Mouse (Mus musculus) limb, embryonic 11.5 days (tissue): ENCODE measurements around the gene Olfr251. TPM values are rescaled to one million over a fixed set of nuclear protein-coding genes. Genes with fewer than 3 reads are reported as not detected.
"Not testable (repeated sequence)": the region's sequence is repeated elsewhere in the genome, so short reads cannot be mapped to it uniquely, and the experiment has no call there.

Experiments used
- ATAC-seq: fragments of 200-750 bp; cut with Nextera tagmentation; 2 replicates; pipeline ENCODE4 v1.8.0; 2017; ENCODE audit warnings: low read depth; ENCODE audit not compliant: insufficient number of reproducible peaks, low FRiP score, low TSS enrichment
- DNase-seq: peaks from one replicate; pipeline ENCODE4 v3.0.0-alpha.2; 2015; ENCODE audit warnings: low spot score
- H3K27ac ChIP-seq: fragments of 300-500 bp; sonication (generic); replicated peaks from 2 replicates; pipeline ENCODE4 v1.5.1; 2014; ENCODE audit warnings: low read depth, mild to moderate bottlenecking, low read length
- H3K27me3 ChIP-seq: fragments of 300-500 bp; sonication (generic); 2 replicates; pipeline ENCODE4 v1.6.1; 2014; ENCODE audit warnings: mild to moderate bottlenecking, low read length, mixed read lengths; ENCODE audit not compliant: control insufficient read depth, insufficient read depth
- H3K36me3 ChIP-seq: fragments of 300-500 bp; sonication (generic); 2 replicates; pipeline ENCODE4 v1.6.1; 2014; ENCODE audit warnings: mild to moderate bottlenecking, low read length, moderate library complexity, mixed read lengths; ENCODE audit not compliant: control insufficient read depth, insufficient read depth
- H3K4me1 ChIP-seq: fragments of 300-500 bp; sonication (generic); 2 replicates; pipeline ENCODE4 v1.6.1; 2014; ENCODE audit warnings: low read length, mixed read lengths; ENCODE audit not compliant: control insufficient read depth, insufficient read depth
- H3K4me2 ChIP-seq: fragments of 300-500 bp; sonication (generic); 2 replicates; pipeline ENCODE4 v1.6.1; 2014; ENCODE audit warnings: low read depth, mild to moderate bottlenecking, moderate library complexity; ENCODE audit not compliant: severe bottlenecking
- H3K4me3 ChIP-seq: fragments of 300-500 bp; sonication (generic); 2 replicates; pipeline ENCODE4 v1.5.1; 2014; ENCODE audit warnings: low read depth, low read length
- H3K9ac ChIP-seq: fragments of 300-500 bp; sonication (generic); 2 replicates; pipeline ENCODE4 v1.6.1; 2014; ENCODE audit warnings: mild to moderate bottlenecking, low read length
- H3K9me3 ChIP-seq: fragments of 300-500 bp; sonication (generic); 2 replicates; pipeline ENCODE4 v1.6.1; 2016; ENCODE audit warnings: low read length; ENCODE audit not compliant: control insufficient read depth
- WGBS: fragments of 180-500 bp; shearing (Covaris S2); extraction: QIAGEN DNeasy Blood & Tissue Kit; methylation state at CpG from one replicate; pipeline ENCODE4 v1.1.7; 2014; 5-methylcytosine and 5-hydroxymethylcytosine counted together
- polyA plus RNA-seq: library from polyadenylated mRNA; unstranded; fragments of >200 nt; fragmentation: Nextera tagmentation; extraction: Ambion mirVana; gene quantifications from 2 replicates; pipeline ENCODE4 v1.2.1, GENCODE M21; 2014

Olfr251 gene
- not detected in 2 replicates for polyA plus RNA-seq

DNA sequence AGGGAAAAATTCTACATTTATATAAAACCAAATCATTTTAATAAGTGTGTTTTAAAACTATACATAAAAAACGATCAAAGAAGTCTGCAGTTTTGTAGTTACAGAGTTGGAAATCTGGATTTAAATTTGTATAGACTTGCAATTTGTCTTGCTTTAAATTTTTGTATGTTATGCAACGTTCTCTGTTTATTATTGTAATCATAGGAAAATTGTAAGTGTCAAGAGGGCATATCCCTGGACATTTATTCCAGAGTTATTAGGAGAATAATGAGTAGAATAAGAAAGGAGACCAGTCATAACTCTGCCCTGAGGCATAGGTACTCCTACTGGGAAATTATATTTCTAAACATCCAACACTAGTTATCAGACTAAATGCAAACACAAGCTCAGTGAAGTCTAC, at the start of gene Olfr251:
Gene Olfr251, plus strand, starts transcription at position 301 of the 400 bp plus-strand sequence.
- no peaks in the 10 kb centered on the region for H3K4me1 ChIP-seq
- WGBS: 66% methylated on average over 2 of the region's 2 CpGs
- no peak within 1 kb of the TSS for H3K27ac ChIP-seq
- DNase-seq (no peak), ATAC-seq (no peak)
- H3K9me3 ChIP-seq: no peaks in the 10 kb centered on the region
- no peaks in the 10 kb centered on the region for H3K36me3 ChIP-seq
- no peak within 1 kb of the TSS for H3K4me2 ChIP-seq
- H3K9ac ChIP-seq: no peak within 1 kb of the TSS
- H3K27me3 ChIP-seq: no peaks in the 10 kb centered on the region
- no peak within 1 kb of the TSS for H3K4me3 ChIP-seq

DNA sequence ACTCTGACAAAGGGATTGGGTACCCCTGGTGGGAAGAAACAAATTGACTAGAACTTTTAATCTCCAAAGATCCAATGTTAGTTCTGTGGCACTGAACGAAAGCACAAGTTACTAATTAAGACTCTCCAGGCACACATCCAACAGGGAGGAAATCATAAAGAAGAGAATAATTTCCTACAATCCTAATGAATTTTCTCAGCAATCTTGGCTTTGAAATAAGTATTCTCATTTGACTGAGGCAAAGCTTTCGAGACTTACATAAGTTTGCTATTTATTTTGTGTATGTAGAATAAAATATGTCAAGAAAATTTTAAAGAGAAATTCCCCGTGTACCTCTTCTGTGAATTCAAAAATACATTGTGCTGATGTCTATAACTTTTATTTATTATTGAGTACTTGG, 48.1 kb upstream of the Olfr251 start, which contains the start of gene Olfr25:
Gene Olfr25, plus strand, starts transcription at position 301 of the 400 bp plus-strand sequence.
- H3K4me1 ChIP-seq: no peaks in the 10 kb centered on the region
- ATAC-seq (no peak), DNase-seq (no peak)
- H3K4me2 ChIP-seq: no peak within 1 kb of the TSS
- H3K27me3 ChIP-seq: no peaks in the 10 kb centered on the region
- no peak within 1 kb of the TSS for H3K27ac ChIP-seq
- 80% methylated on average over 3 of the region's 3 CpGs for WGBS
- no peak within 1 kb of the TSS for H3K4me3 ChIP-seq
- no peaks in the 10 kb centered on the region for H3K36me3 ChIP-seq
- H3K9ac ChIP-seq: no peak within 1 kb of the TSS
- H3K9me3 ChIP-seq: no peaks in the 10 kb centered on the region

DNA sequence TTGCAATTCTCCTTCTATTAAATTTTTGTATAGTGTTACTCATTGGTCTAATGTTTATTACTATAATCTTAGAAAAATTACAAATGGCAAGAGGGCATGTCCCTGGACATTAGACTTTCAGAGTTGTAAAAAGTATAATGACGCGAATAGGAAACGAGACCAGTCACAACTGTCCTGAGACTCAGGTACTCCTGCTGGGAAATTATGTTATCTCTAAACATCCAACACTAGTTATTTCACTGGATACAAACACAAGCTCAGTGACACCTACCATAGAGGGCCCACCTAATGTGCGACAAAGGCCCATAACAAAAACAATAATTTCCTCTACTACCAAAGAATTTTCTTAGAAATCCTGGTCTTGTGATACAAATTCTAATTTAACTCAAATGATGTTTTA, 28.8 kb upstream of the Olfr251 start, which contains the start of gene Olfr898:
Gene Olfr898, plus strand, starts transcription at position 301 of the 400 bp plus-strand sequence.
- Histone ChIP-seq H3K4me1 (no peaks in the 10 kb centered on the region), H3K4me3 (no peak within 1 kb of the TSS), H3K9ac (no peak within 1 kb of the TSS), H3K36me3 (no peaks in the 10 kb centered on the region), H3K9me3 (no peaks in the 10 kb centered on the region), H3K27ac (no peak within 1 kb of the TSS), H3K4me2 (no peak within 1 kb of the TSS), H3K27me3 (no peaks in the 10 kb centered on the region)
- ATAC-seq (no peak), DNase-seq (no peak)
- WGBS: 88% methylated on average over 4 of the region's 4 CpGs

DNA sequence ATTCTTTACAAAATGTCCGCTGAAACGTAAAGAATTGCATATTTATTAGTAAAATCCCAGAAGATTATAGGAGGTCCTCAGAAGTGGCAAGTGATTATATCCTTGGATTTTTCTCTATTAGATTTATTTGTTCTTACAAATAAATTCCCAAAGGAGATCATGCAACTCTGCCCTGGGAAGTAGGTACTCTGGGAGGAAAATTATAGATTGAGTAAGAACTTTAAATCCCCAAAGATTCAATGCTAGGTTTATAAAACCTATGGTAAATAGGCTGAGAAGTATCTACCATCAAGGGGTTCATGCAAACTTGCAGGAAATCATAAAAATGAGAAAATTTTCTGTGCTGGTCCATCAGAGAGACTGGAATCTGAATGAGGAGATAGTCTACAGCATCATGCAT, 10.3 kb upstream of the Olfr251 start, which contains the start of gene Olfr250:
Gene Olfr250, plus strand, starts transcription at position 301 of the 400 bp plus-strand sequence.
- no peak within 1 kb of the TSS for H3K4me3 ChIP-seq
- H3K9ac ChIP-seq: no peak within 1 kb of the TSS
- no peaks in the 10 kb centered on the region for H3K4me1 ChIP-seq
- H3K36me3 ChIP-seq: no peaks in the 10 kb centered on the region
- ATAC-seq (no peak), DNase-seq (no peak)
- no peak within 1 kb of the TSS for H3K4me2 ChIP-seq
- H3K27me3 ChIP-seq: no peaks in the 10 kb centered on the region
- no peak within 1 kb of the TSS for H3K27ac ChIP-seq
- 90% methylated on average over 2 of the region's 2 CpGs for WGBS
- no peaks in the 10 kb centered on the region for H3K9me3 ChIP-seq

DNA sequence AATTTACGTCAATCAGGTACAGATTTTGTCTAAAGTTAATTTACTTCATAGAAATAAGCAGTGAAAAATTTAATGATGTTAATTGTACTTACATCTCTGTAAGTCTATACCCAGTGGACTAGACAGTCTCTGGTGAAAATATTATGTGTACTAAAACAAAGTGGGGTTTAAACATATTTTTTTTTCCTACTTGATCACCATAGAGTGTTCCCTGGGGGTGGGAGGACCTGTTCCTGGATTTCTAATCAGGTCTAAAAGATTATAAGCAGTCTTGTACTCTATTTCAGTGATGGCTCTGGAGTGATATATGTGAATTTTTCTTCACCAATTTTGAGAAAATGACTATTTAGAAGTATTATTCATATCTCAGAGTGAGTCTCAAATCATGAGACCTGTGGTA, 24.5 kb downstream of the Olfr251 start, which contains the start of gene Olfr147:
Gene Olfr147, plus strand, starts transcription at position 301 of the 400 bp plus-strand sequence.
- DNase-seq (no peak), ATAC-seq (no peak)
- no peak within 1 kb of the TSS for H3K4me3 ChIP-seq
- H3K27ac ChIP-seq: no peak within 1 kb of the TSS
- no peaks in the 10 kb centered on the region for H3K27me3 ChIP-seq
- H3K9ac ChIP-seq: no peak within 1 kb of the TSS
- H3K4me1 ChIP-seq: no peaks in the 10 kb centered on the region
- H3K4me2 ChIP-seq: no peak within 1 kb of the TSS
- no peaks in the 10 kb centered on the region for H3K36me3 ChIP-seq
- WGBS: 94% methylated on average over 1 of the region's 1 CpGs
- no peaks in the 10 kb centered on the region for H3K9me3 ChIP-seq

DNA sequence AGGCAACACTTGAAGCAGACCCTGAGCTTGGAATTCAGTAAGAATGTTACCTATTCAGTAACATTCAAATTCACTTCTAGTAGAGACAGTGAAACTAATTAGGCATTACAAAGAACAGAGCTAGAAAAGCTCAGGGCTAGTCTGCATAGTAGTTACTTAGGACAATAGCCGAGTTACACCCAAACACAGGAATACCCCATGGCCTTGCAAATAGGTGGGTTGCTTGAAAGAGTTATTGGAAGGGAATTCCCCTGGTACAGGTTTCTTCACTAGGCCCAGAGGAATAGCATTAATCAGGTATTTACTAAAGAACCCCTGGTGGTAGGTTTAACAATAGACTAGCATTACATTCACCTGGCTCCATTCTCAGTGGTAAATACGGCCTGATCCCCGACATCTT, 30.6 kb downstream of the Olfr251 start:
- not testable (repeated sequence) for H3K9ac ChIP-seq, H3K4me2 ChIP-seq, H3K27me3 ChIP-seq, DNase-seq, H3K4me3 ChIP-seq, ATAC-seq, H3K9me3 ChIP-seq, H3K27ac ChIP-seq, H3K36me3 ChIP-seq, H3K4me1 ChIP-seq
- 92% methylated on average over 3 of the region's 3 CpGs for WGBS

DNA sequence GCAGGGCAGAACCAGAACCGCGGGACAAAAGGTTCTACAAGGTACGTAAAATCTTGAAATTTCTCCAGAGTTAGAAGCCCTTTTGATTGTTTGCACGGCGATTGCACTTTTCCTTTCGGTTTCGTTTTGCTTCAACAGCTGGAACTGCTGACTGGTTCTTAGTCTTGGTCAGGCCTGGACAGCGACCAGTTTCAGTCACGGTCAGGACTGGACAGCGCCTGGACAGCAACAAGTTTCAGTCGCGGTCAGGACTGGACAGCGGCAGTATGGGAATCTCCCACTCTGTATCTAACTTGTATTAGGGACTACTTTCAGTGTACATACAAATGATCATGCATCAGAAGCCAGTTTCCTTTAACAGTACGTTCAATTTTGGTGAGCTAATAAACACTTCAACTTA, 36.6 kb downstream of the Olfr251 start:
- H3K27ac ChIP-seq, H3K4me2 ChIP-seq, H3K27me3 ChIP-seq, H3K36me3 ChIP-seq, H3K4me1 ChIP-seq, H3K4me3 ChIP-seq, H3K9me3 ChIP-seq, ATAC-seq, H3K9ac ChIP-seq: not testable (repeated sequence)
- peak; percentile 63 for DNase-seq
- WGBS: 93% methylated on average over 14 of the region's 14 CpGs

DNA sequence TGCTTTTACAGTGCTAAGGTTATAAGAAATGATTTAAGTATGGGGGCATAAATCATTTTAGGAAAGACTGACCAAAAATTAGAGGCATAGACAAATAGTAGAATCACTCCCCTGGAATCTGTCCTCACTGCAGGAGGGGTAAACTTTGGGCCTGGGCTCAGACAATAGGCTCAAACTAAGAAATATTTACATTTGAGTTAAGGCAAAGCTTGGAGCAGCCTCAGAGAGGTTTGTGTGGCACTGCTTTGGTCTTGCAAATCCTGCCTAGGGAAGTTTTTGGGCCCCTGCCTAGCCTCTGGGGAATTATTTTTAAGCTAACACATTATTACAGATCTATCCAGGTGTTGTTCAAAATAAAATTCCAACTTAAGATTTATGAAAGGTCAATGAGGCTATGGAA, 46.9 kb downstream of the Olfr251 start:
- H3K36me3 ChIP-seq: no peaks in the 10 kb centered on the region
- no peak overlapping the region for H3K9ac ChIP-seq
- H3K27ac ChIP-seq: no peak overlapping the region
- H3K4me3 ChIP-seq: no peak overlapping the region
- no peaks in the 10 kb centered on the region for H3K9me3 ChIP-seq
- no peak overlapping the region for H3K4me2 ChIP-seq
- H3K4me1 ChIP-seq: no peaks in the 10 kb centered on the region
- no peaks in the 10 kb centered on the region for H3K27me3 ChIP-seq
- DNase-seq: no peak
- ATAC-seq: no peak

DNA sequence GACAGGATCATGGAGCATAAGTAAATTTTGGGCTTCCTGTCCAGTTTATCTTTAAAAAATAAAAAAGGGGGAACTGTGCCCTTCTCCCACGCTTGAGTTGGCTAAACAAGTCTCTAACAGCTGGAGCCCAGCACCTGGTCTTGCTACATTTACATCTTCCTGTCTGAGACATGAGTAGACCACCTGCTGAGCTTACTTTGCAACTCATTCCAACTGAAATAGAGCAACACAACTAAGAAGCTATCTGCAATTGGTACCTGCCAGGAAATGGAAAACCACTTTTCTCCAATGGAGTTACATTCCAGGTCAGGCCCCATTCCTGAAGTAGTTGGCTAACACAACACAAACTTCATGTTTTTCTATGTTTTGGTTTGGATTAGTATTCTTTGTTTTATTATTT, 50.1 kb downstream of the Olfr251 start:
- 59% methylated on average over 1 of the region's 1 CpGs for WGBS
- Histone ChIP-seq H3K4me3 (no peak overlapping the region), H3K9me3 (no peaks in the 10 kb centered on the region), H3K9ac (no peak overlapping the region), H3K27me3 (no peaks in the 10 kb centered on the region), H3K4me1 (no peaks in the 10 kb centered on the region), H3K4me2 (no peak overlapping the region), H3K36me3 (no peaks in the 10 kb centered on the region), H3K27ac (no peak overlapping the region)
- no peak for DNase-seq
- ATAC-seq: no peak
